Mouse (Mus musculus) A20 (cell line): ENCODE results near the gene Abr.

Experiments
- DNase-seq: peaks from one replicate; pipeline ENCODE4 v3.0.0-alpha.2; 2011; ENCODE audit warnings: low read depth, low spot score

Abr gene

DNA sequence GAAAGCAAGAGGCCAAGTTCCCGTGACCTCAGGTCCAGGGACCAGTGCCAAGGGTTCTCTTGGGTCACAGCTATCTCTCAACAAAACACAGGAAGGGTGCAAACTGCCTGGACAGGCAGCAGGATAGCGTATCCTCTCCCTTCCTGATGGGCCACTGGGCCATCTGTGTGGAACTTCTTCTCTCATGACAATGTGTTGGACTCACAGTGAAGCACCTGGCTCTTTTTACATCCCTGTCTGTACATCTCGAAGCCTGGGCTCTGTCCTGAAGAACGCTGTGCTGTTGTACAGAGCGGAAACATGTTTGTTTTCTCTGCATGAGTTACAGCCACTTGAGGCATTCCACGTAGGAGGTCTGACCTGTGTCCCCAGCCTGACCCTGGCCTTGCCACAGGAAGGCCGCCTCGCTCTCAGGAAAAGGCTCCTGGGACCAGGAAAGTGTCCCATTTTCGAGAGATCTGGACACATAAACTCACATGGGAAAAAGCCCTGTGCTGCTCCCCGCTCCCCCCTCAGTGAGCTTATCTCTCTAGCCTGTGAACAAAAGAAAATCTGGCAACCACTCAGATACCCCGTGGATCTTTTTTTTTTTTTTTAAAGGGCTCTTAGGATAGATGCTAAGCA is 242.1 kb downstream of the Abr start:
- no peak for DNase-seq

DNA sequence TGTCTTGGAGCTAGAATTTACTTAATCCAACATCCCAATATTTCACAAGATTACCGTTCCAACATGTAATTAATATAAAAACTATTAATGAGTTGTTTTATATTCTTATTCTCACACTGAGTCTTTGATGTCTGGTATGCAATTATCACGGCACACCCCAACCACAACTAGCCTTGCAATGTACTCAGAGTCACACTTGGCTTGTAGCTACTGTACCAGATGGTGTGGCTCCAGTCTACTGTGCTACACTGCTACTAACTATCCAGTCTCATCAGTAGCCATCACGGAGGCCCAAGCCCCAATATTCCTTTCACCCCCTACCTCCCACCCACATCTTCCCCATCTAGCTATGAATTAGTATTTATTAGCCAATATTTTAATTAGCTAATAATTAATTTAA is 245.7 kb downstream of the Abr start:
- no peak for DNase-seq

DNA sequence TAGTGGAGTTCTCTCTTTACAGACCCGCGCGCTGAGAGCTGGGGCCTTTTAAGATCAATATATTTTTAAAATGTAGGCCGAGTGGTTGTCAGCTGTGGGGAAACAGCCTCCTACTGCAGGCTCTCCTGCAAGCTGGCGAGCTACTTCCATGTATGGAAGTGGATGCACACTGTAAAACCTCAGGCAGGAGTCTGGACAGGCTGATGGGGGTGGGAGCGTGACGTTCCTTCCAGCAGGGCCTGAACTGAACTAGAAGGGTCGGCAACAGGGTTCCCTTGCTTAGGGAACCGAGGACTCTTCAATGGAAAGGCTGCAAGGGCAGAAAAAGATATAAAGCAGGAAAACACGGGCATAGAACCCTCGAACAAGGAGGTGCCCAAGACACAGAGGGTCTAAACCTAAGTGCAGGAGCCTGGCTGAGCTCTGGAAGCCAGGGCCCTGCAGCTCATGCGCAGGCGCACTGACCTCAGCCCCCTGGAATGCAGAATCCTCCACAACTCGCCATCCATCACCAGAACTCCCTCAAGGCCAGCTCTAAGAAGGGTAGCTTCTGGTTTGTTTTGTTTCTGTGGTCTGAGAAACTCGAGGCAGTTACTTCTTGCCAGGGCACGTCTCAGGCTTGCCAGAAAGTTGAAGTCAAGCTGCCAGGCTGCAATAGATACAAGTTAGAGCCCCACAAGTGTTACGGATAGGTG is 247.5 kb downstream of the Abr start:
- no peak for DNase-seq

DNA sequence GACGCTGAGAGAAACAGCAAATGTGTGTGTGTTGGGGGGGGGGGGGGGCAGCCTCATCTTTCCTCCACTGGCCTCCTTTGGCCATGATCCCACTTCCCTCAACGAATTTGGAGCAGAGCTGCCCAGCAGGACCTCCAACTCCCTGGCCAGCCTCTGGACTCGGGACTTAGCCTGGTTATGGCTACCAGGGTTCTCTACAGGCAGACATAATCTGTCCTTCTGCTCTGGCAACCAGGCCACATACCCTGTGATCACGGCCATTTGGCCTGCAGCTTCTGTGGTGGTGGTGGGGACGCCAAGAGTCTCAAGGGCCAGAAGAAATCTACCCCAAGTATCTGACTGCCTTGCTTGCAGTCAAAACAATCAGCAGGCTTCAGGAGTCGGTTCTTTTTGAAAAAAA is 249.6 kb downstream of the Abr start:
- no peak for DNase-seq

- DNase-seq = no peak
Measured at GRCm38 (mm10) chr11:76372120-76372519, 250.0 kb downstream of the Abr start.

- DNase-seq = no peak
Measured at GRCm38 (mm10) chr11:76370491-76370890, 251.6 kb downstream of the Abr start.
